Mouse (Mus musculus) C2C12 (cell line): ENCODE measurements around the gene Cdc42ep4.

Experiments
- CTCF ChIP-seq: IDR thresholded peaks from one replicate; pipeline ENCODE4 v1.5.1; 2011; ENCODE audit not compliant: control insufficient read depth, insufficient read depth, insufficient read length
- MAX ChIP-seq: IDR thresholded peaks from one replicate; pipeline ENCODE4 v1.6.1; 2011; ENCODE audit warnings: mild to moderate bottlenecking, control low read depth

DNA sequence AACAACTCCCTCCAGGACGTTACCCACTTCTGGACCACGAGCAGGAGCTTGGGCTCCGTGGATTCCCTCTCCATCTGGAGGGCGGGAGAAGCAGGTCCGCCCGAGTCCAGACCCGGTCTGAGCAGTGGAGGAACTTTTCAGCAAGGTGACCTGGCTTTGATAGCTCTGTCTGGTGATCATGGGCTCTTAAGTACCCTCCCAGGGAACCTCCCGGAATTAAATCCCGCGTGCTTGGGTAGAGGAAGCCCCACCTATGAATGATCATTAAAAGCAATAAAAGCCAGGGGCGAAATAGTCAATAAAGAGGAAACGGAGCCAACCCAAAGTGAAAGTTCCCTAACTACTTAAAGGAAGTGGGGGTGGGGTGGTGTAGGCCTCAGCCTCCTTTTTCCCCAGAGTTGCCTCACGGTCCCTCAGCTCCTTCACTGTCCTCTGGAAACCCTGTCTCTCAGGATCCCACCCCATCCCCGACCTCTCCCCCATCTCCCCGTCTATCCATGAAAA, 529 bp upstream of the Cdc42ep4 start:
- TF ChIP-seq CTCF (no peak), MAX (no peak)
